Mouse (Mus musculus): Measurements from ENCODE around the gene Mad2l1. TPM values are rescaled to one million over a fixed set of nuclear protein-coding genes. Genes with fewer than 3 reads are reported as not detected.

Mad2l1 gene
- total and polyA plus RNA-seq, 2 experiments from 2014 or later = 9.0 to 23.3 TPM

DNA sequence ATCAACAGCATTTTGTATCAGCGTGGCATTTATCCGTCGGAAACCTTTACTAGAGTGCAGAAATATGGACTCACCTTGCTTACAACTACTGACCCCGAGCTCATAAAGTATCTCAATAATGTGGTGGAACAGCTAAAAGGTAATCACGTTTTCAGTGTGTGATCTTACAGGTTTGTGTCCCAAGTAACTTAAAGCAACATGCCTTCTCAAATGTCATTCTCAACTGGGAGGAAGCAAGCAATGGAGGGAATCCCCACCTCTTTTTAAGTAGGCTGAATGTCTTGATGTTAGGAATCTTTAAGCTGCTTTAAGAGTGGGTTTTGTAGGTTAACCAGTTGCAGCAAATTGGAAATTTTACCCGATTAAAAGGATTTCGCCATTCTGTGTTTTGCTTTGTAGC is 776 bp downstream of the Mad2l1 start:
- no peaks in the 10 kb centered on the region for H3K27me3 ChIP-seq (ENCODE audit: insufficient read depth, low read length)
- H3K4me2 ChIP-seq (ENCODE audit: low read depth, low read length) = peak overlapping the region; percentile 88
- H3K4me1 ChIP-seq (ENCODE audit: insufficient read depth, low read length) = no peaks in the 10 kb centered on the region
- TF ChIP-seq CTCF (IDR thresholded peaks at IDR 0.05; ENCODE audit: low read depth) = no peak
- no peaks in the 10 kb centered on the region for H3K9me3 ChIP-seq (ENCODE audit: low read length)
- no peak overlapping the region for H3K27ac ChIP-seq
- H3K4me3 ChIP-seq (ENCODE audit: low read length) = peak overlapping the region; percentile 78
- H3K36me3 ChIP-seq (ENCODE audit: insufficient read depth, low read length) = 0 out of 2 replicates have a peak, but pooled peaks cover 4% of the 10 kb centered on the region
- WGBS = 17% methylated on average over 7 of the region's 7 CpGs
- ATAC-seq (no peak), DNase-seq (ENCODE audit: low spot score) (no peak)
- peak overlapping the region; percentile 61; the same call in 1 of the 2 replicates for H3K9ac ChIP-seq (replicated peaks; ENCODE audit: low read length)

DNA sequence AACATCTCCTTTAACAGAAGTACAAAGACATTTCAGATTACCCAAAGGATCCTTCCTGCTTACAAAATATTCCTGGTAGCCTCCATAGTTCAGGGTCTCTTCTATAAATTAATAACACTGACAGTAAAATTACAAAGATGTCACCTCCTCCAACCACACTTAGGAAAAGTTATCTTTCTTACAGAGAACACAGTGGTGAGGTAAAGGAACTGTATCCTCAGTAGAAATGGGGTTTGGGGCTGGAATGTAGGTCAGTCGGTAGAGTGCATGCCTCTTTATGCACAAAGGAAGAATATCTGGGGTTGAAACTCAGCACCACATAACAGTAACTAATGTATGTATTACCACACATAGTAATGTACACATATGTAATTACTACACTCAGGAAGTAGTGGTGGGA is 24.8 kb downstream of the Mad2l1 start, which contains the start of gene Vmn1r32:
Gene Vmn1r32, minus strand, starts transcription at position 101 of the 400 bp plus-strand sequence.
- no peak within 1 kb of the TSS for H3K9ac ChIP-seq (replicated peaks; ENCODE audit: low read length)
- H3K36me3 ChIP-seq (ENCODE audit: insufficient read depth, low read length) = no peaks in the 10 kb centered on the region
- no peaks in the 10 kb centered on the region for H3K9me3 ChIP-seq (ENCODE audit: low read length)
- TF ChIP-seq CTCF (IDR thresholded peaks at IDR 0.05; ENCODE audit: low read depth) = no peak
- ATAC-seq = no peak
- H3K4me1 ChIP-seq (ENCODE audit: insufficient read depth, low read length) = no peaks in the 10 kb centered on the region
- no peaks in the 10 kb centered on the region for H3K27me3 ChIP-seq (ENCODE audit: insufficient read depth, low read length)
- H3K27ac ChIP-seq = no peak within 1 kb of the TSS
- DNase-seq (ENCODE audit: low spot score) = no peak
- H3K4me3 ChIP-seq (ENCODE audit: low read length) = no peak within 1 kb of the TSS
- WGBS = 72% methylated on average over 1 of the region's 1 CpGs
- no peak within 1 kb of the TSS for H3K4me2 ChIP-seq (ENCODE audit: low read depth, low read length)

DNA sequence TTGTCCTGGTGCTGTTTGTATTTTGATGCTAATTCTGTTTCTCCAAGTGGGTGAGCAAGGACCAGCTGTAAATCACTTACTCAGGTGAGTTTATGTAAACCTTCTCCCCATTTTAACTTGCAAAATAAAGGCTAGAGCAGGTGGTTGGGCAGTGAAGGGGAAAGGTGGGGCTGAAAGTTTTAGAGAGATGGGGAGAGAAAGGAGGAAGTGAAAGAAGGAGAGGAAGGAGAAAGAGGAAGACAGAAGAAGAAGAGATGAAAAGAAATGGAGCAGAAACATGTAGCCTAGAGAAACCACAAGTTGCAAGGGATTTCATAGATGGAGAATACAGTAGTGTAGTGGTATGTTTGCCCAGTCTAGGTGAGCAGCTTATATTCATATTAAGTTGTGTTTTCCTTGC is 60.6 kb downstream of the Mad2l1 start:
- Histone ChIP-seq H3K4me3 (ENCODE audit: low read length) (no peak overlapping the region), H3K27me3 (ENCODE audit: insufficient read depth, low read length) (no peaks in the 10 kb centered on the region), H3K27ac (no peak overlapping the region), H3K4me1 (ENCODE audit: insufficient read depth, low read length) (no peaks in the 10 kb centered on the region), H3K9ac (replicated peaks; ENCODE audit: low read length) (no peak overlapping the region), H3K4me2 (ENCODE audit: low read depth, low read length) (no peak overlapping the region), H3K36me3 (ENCODE audit: insufficient read depth, low read length) (no peaks in the 10 kb centered on the region), H3K9me3 (ENCODE audit: low read length) (no peaks in the 10 kb centered on the region)
- DNase-seq (ENCODE audit: low spot score) (no peak), ATAC-seq (no peak)
- TF ChIP-seq CTCF (IDR thresholded peaks at IDR 0.05; ENCODE audit: low read depth) = no peak

Other genes with a start within 250 kb of the Mad2l1 start
- gene Vmn1r32, start 24.7 kb downstream of the Mad2l1 start, total RNA-seq (2014; rRNA removed) = 0.16 TPM in 1 of 2 replicates, not detected in the other
- gene Vmn1r32, start 24.7 kb downstream of the Mad2l1 start, polyA plus RNA-seq (2015; fragmentation: Nextera tagmentation; extraction: Ambion mirVana) = 0.06 TPM in 1 of 2 replicates, not detected in the other
- gene Vmn1r33, start 82.9 kb downstream of the Mad2l1 start, total RNA-seq (2014; rRNA removed) = not detected in 2 replicates
- gene Vmn1r33, start 82.9 kb downstream of the Mad2l1 start, polyA plus RNA-seq (2015; fragmentation: Nextera tagmentation; extraction: Ambion mirVana) = not detected in 2 replicates
- not detected in 2 replicates for gene Vmn1r34, start 108.5 kb downstream of the Mad2l1 start, total RNA-seq (2014; rRNA removed)
- gene Vmn1r34, start 108.5 kb downstream of the Mad2l1 start, polyA plus RNA-seq (2015; fragmentation: Nextera tagmentation; extraction: Ambion mirVana) = not detected in 2 replicates
- not detected in 2 replicates for gene Vmn1r35, start 150.5 kb downstream of the Mad2l1 start, total RNA-seq (2014; rRNA removed)
- gene Vmn1r35, start 150.5 kb downstream of the Mad2l1 start, polyA plus RNA-seq (2015; fragmentation: Nextera tagmentation; extraction: Ambion mirVana) = not detected in 2 replicates
- not detected in 2 replicates for gene Vmn1r36, start 183.8 kb downstream of the Mad2l1 start, total RNA-seq (2014; rRNA removed)
- not detected in 2 replicates for gene Vmn1r36, start 183.8 kb downstream of the Mad2l1 start, polyA plus RNA-seq (2015; fragmentation: Nextera tagmentation; extraction: Ambion mirVana)
- gene Vmn1r37, start 194.0 kb downstream of the Mad2l1 start, total RNA-seq (2014; rRNA removed) = 0.37 TPM in 1 of 2 replicates, not detected in the other
- 0.18 TPM in 1 of 2 replicates, not detected in the other for gene Vmn1r37, start 194.0 kb downstream of the Mad2l1 start, polyA plus RNA-seq (2015; fragmentation: Nextera tagmentation; extraction: Ambion mirVana)
- gene Vmn1r38, start 247.2 kb downstream of the Mad2l1 start, total RNA-seq (2014; rRNA removed) = not detected in 2 replicates
- gene Vmn1r38, start 247.2 kb downstream of the Mad2l1 start, polyA plus RNA-seq (2015; fragmentation: Nextera tagmentation; extraction: Ambion mirVana) = not detected in 2 replicates